Mouse (Mus musculus) right cerebral cortex, adult 2 months (tissue): ENCODE data around the gene Atp5s.

Source experiments
- DNase-seq, 2 experiments: peaks; one replicate each; pipeline ENCODE4 v3.0.0; 2021 to 2022; ENCODE audit warnings: low spot score in 2 of 2

Atp5s gene

GRCm38 (mm10) chr12:69732221-69732620, 7.5 kb downstream of the Atp5s start:
- no peak for DNase-seq

GRCm38 (mm10) chr12:69733518-69733917, 8.8 kb downstream of the Atp5s start:
- DNase-seq = no peak

GRCm38 (mm10) chr12:69733923-69734322, 9.2 kb downstream of the Atp5s start:
- no peak for DNase-seq

GRCm38 (mm10) chr12:69741965-69742364, 17.2 kb downstream of the Atp5s start:
- no peak for DNase-seq

GRCm38 (mm10) chr12:69744138-69744537, 19.4 kb downstream of the Atp5s start:
- DNase-seq = no peak

GRCm38 (mm10) chr12:69751864-69752341, 27.2 kb downstream of the Atp5s start:
- DNase-seq = no peak

- no peak for DNase-seq
These were observed 29.2 kb downstream of the Atp5s start for GRCm38 (mm10) chr12:69753936-69754335.

GRCm38 (mm10) chr12:69756015-69756414, 31.3 kb downstream of the Atp5s start:
- no peak for DNase-seq

GRCm38 (mm10) chr12:69757418-69758141, 32.8 kb downstream of the Atp5s start:
- DNase-seq = peak; percentile 38 to 44

GRCm38 (mm10) chr12:69758221-69759185, 33.8 kb downstream of the Atp5s start:
- no peak for DNase-seq

GRCm38 (mm10) chr12:69759267-69759885, 34.6 kb downstream of the Atp5s start:
- no peak for DNase-seq

GRCm38 (mm10) chr12:69760014-69760413, 35.3 kb downstream of the Atp5s start:
- no peak for DNase-seq

- DNase-seq = no peak
These were observed 36.1 kb downstream of the Atp5s start for GRCm38 (mm10) chr12:69760743-69761406.

- no peak for DNase-seq
These were observed 36.9 kb downstream of the Atp5s start for GRCm38 (mm10) chr12:69761603-69762002.

- no peak for DNase-seq
These were observed 40.8 kb downstream of the Atp5s start for GRCm38 (mm10) chr12:69765543-69765942.

GRCm38 (mm10) chr12:69766185-69766904, 41.6 kb downstream of the Atp5s start:
- DNase-seq = no peak

GRCm38 (mm10) chr12:69767476-69768258, 42.9 kb downstream of the Atp5s start:
- DNase-seq = no peak

GRCm38 (mm10) chr12:69768841-69769240, 44.1 kb downstream of the Atp5s start:
- DNase-seq = no peak

- DNase-seq = no peak
These were observed 52.0 kb downstream of the Atp5s start for GRCm38 (mm10) chr12:69776607-69777340.
